Mouse (Mus musculus) C2C12 (cell line): Measurements from ENCODE around the gene Olfr152.

Experiments
- CEBPB ChIP-seq: IDR thresholded peaks from one replicate; pipeline ENCODE4 v1.6.1; 2011; ENCODE audit warnings: low read depth, mild to moderate bottlenecking, control low read depth, moderate library complexity
- CTCF ChIP-seq: IDR thresholded peaks from one replicate; pipeline ENCODE4 v1.5.1; 2011; ENCODE audit not compliant: control insufficient read depth, insufficient read depth, insufficient read length
- USF1 ChIP-seq: IDR thresholded peaks from one replicate; pipeline ENCODE4 v1.6.1; 2011; ENCODE audit warnings: low read depth, mild to moderate bottlenecking, control low read depth, moderate library complexity

- no peak for TF ChIP-seq USF1
- TF ChIP-seq CTCF: no peak
- TF ChIP-seq CEBPB: no peak
Observed at GRCm38 (mm10) chr2:87830233-87830632, 51.0 kb downstream of the Olfr152 start, which contains the start of gene Olfr1148.
